Mouse (Mus musculus) MEL (cell line): ENCODE data around the gene Wdr31. TPM values are rescaled to one million over a fixed set of nuclear protein-coding genes. Genes with fewer than 3 reads are reported as not detected.

Experiments used
- DNase-seq: peaks from one replicate; pipeline ENCODE4 v3.0.0; 2011; ENCODE audit warnings: low read depth, low spot score
- H3K27ac ChIP-seq: 2 replicates; pipeline ENCODE4 v1.5.1; 2012; ENCODE audit warnings: low read depth, mild to moderate bottlenecking, control low read depth, low read length, moderate library complexity; ENCODE audit not compliant: control insufficient read depth
- H3K27me3 ChIP-seq, 2 experiments: fragments of 150-350 bp in 1 of 2; sonication (generic) in 1 of 2; 2 replicates each; pipeline ENCODE4 v1.6.1; 2012; ENCODE audit warnings: low read length in 2 of 2, mild to moderate bottlenecking in 2 of 2, improper control_type of control experiment in 1 of 2, moderate library complexity in 1 of 2; ENCODE audit not compliant: insufficient read depth in 2 of 2, control insufficient read depth in 1 of 2
- H3K36me3 ChIP-seq, 2 experiments: 2 replicates each; pipeline ENCODE4 v1.6.1; 2012 to 2014; ENCODE audit warnings: low read length in 2 of 2, improper control_type of control experiment in 1 of 2, inconsistent platforms in 1 of 2, mild to moderate bottlenecking in 1 of 2; ENCODE audit not compliant: insufficient read depth in 2 of 2, control insufficient read depth in 1 of 2
- H3K4me1 ChIP-seq, 2 experiments: fragments of 150-350 bp in 1 of 2; sonication (generic) in 1 of 2; 2 replicates each; pipeline ENCODE4 v1.6.1; 2012; ENCODE audit warnings: low read length in 2 of 2, improper control_type of control experiment in 1 of 2, mild to moderate bottlenecking in 1 of 2; ENCODE audit not compliant: insufficient read depth in 2 of 2, control insufficient read depth in 1 of 2
- H3K4me3 ChIP-seq, 2 experiments: fragments of 150-350 bp in 1 of 2; sonication (generic) in 1 of 2; 2 replicates each; pipeline ENCODE4 v1.5.1; 2012; ENCODE audit warnings: low read depth in 2 of 2, low read length in 2 of 2, mild to moderate bottlenecking in 2 of 2, moderate library complexity in 2 of 2, control low read depth in 1 of 2, improper control_type of control experiment in 1 of 2; ENCODE audit not compliant: control insufficient read depth in 1 of 2, insufficient read depth in 1 of 2
- H3K79me2 ChIP-seq: 2 replicates; pipeline ENCODE4 v1.6.1; 2012; ENCODE audit warnings: mild to moderate bottlenecking, low read length, moderate library complexity; ENCODE audit not compliant: control insufficient read depth, poor library complexity, insufficient read depth
- H3K9ac ChIP-seq: 2 replicates; pipeline ENCODE4 v1.6.1; 2012; ENCODE audit warnings: low read depth, mild to moderate bottlenecking, control low read depth, low read length, moderate library complexity; ENCODE audit not compliant: control insufficient read depth, poor library complexity, severe bottlenecking
- H3K9me3 ChIP-seq: fragments of 150-350 bp; sonication (generic); replicated peaks from 2 replicates; pipeline ENCODE4 v1.6.1; 2012; ENCODE audit warnings: mild to moderate bottlenecking, low read length, improper control_type of control experiment, moderate library complexity; ENCODE audit not compliant: insufficient read depth
- CTCF ChIP-seq, 3 experiments: IDR thresholded peaks in 2 of 3; conservative IDR thresholded peaks in 1 of 3; 2 replicates each; pipeline ENCODE4 v1.5.1; 2011 to 2012; ENCODE audit warnings: low read length in 3 of 3, low read depth in 2 of 3, mild to moderate bottlenecking in 2 of 3, improper control_type of control experiment in 1 of 3, inconsistent platforms in 1 of 3, mixed read lengths in 1 of 3, moderate library complexity in 1 of 3; ENCODE audit not compliant: control insufficient read depth in 1 of 3, insufficient read depth in 1 of 3, poor library complexity in 1 of 3, severe bottlenecking in 1 of 3
- E2F4 ChIP-seq: IDR thresholded peaks from 2 replicates; pipeline ENCODE4 v1.6.1; 2011; ENCODE audit warnings: low read depth, low read length, improper control_type of control experiment, borderline replicate concordance
- ELF1 ChIP-seq: IDR thresholded peaks from 2 replicates; pipeline ENCODE4 v1.6.1; 2014; ENCODE audit warnings: low read depth, mild to moderate bottlenecking, inconsistent platforms, low read length, improper control_type of control experiment, moderate library complexity
- ETS1 ChIP-seq: IDR thresholded peaks from 2 replicates; pipeline ENCODE4 v1.6.1; 2012; ENCODE audit warnings: low read depth, mild to moderate bottlenecking, inconsistent platforms, low read length, improper control_type of control experiment, moderate library complexity
- JUND ChIP-seq: IDR thresholded peaks from 2 replicates; pipeline ENCODE4 v1.6.1; 2011; ENCODE audit warnings: low read depth, mild to moderate bottlenecking, improper control_type of control experiment, low read length
- KAT2A ChIP-seq: conservative IDR thresholded peaks from 2 replicates; pipeline ENCODE4 v1.6.1; 2012; ENCODE audit warnings: low read depth, low read length, improper control_type of control experiment, inconsistent platforms
- MAFK ChIP-seq: IDR thresholded peaks from 2 replicates; pipeline ENCODE4 v1.6.1; 2011; ENCODE audit warnings: low read depth, mild to moderate bottlenecking, low read length, improper control_type of control experiment, borderline replicate concordance
- MYB ChIP-seq: IDR thresholded peaks from 2 replicates; pipeline ENCODE4 v1.6.1; 2011; ENCODE audit warnings: mild to moderate bottlenecking, low read depth, low read length, improper control_type of control experiment
- NELFE ChIP-seq: IDR thresholded peaks from 2 replicates; pipeline ENCODE4 v1.6.1; 2011; ENCODE audit warnings: low read depth, low read length, improper control_type of control experiment
- NRF1 ChIP-seq: IDR thresholded peaks from 2 replicates; pipeline ENCODE4 v1.6.1; 2014; ENCODE audit warnings: low read depth, mild to moderate bottlenecking, inconsistent platforms, low read length, improper control_type of control experiment, moderate library complexity; ENCODE audit not compliant: poor library complexity, insufficient read depth, severe bottlenecking
- POLR2A ChIP-seq, 2 experiments: IDR thresholded peaks; 2 replicates each; pipeline ENCODE4 v1.6.1; 2011 to 2012; ENCODE audit warnings: low read length in 2 of 2, mild to moderate bottlenecking in 2 of 2, control low read depth in 1 of 2, improper control_type of control experiment in 1 of 2, low read depth in 1 of 2, moderate library complexity in 1 of 2; ENCODE audit not compliant: control insufficient read depth in 1 of 2, insufficient read depth in 1 of 2, poor library complexity in 1 of 2
- POLR2AphosphoS5 ChIP-seq: IDR thresholded peaks from 2 replicates; pipeline ENCODE4 v1.6.1; 2012; ENCODE audit warnings: low read depth, borderline replicate concordance, mild to moderate bottlenecking, inconsistent platforms, low read length, moderate library complexity, mixed read lengths
- RAD21 ChIP-seq: IDR thresholded peaks from 2 replicates; pipeline ENCODE4 v1.6.1; 2011; ENCODE audit warnings: mild to moderate bottlenecking, low read depth, low read length, improper control_type of control experiment
- SIN3A ChIP-seq: IDR thresholded peaks from 2 replicates; pipeline ENCODE4 v1.6.1; 2012; ENCODE audit warnings: low read length, improper control_type of control experiment, inconsistent platforms
- SMC3 ChIP-seq: IDR thresholded peaks from 2 replicates; pipeline ENCODE4 v1.6.1; 2011; ENCODE audit warnings: low read depth, low read length, improper control_type of control experiment
- ZC3H11A ChIP-seq: IDR thresholded peaks from 2 replicates; pipeline ENCODE4 v1.6.1; 2012; ENCODE audit warnings: low read depth, mild to moderate bottlenecking, inconsistent platforms, low read length, improper control_type of control experiment
- ZNF384 ChIP-seq: IDR thresholded peaks from 2 replicates; pipeline ENCODE4 v1.6.1; 2012; ENCODE audit warnings: low read depth, mild to moderate bottlenecking, inconsistent platforms, low read length, improper control_type of control experiment
- polyA plus RNA-seq, 2 experiments: library from polyadenylated mRNA; stranded (reverse) in 1 of 2; unstranded in 1 of 2; fragments of >175 nt in 1 of 2; fragments of >200 nt in 1 of 2; gene quantifications; 2 replicates each; pipeline versions ENCODE4 v1.2.1 to v1.2.4; 2012; ENCODE audit warnings: low replicate concordance in 2 of 2, low read depth in 1 of 2; ENCODE audit not compliant: insufficient read length in 2 of 2, insufficient read depth in 1 of 2, missing spikeins in 1 of 2
- total RNA-seq: library from RNA; depleted of rRNA; stranded (reverse); fragments of 300-350 nt; gene quantifications from 2 replicates; pipeline ENCODE4 v1.2.3, GENCODE M21; 2012

Wdr31 gene
- total and polyA plus RNA-seq, 3 experiments = 0.91 to 1.9 TPM; not detected in 1

DNA sequence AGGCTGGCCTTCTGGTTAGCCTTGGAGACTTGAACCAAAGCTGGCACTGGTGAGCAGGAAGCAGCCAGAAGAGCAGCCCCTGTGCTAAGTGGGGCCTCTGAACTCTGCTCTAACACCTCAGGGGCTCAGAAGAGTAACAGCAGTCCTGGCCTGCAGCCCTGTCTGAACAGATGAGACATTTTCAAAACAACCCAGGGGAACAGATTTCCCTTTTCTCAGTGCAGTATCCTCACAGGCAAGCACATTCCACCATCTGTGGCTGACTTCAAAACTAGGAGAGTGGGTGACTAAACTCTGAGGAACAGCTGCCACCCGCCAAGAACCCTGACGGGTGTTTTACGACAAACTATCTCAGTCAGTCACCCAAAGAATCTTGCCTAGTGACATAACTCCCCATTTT lies 11.6 kb downstream of the Wdr31 start:
- Histone ChIP-seq H3K9me3 (no peaks in the 10 kb centered on the region), H3K9ac (no peak overlapping the region)
- TF ChIP-seq MYB (no peak), ELF1 (no peak), SIN3A (no peak), JUND (no peak), POLR2AphosphoS5 (no peak), NRF1 (no peak), SMC3 (no peak), MAFK (no peak), CTCF (IDR thresholded peaks at IDR 0.05 in 2 of 3, conservative IDR thresholded peaks at IDR 0.05 in 1 of 3; ENCODE audit: control insufficient read depth in 1 of 3, insufficient read depth in 1 of 3, low read depth in 2 of 3, low read length in 3 of 3, poor library complexity in 1 of 3, severe bottlenecking in 1 of 3) (no peak)
- TF ChIP-seq, all 39 proteins: peak for 0
- no peak overlapping the region for H3K4me3 ChIP-seq
- no peak for DNase-seq
- no peaks in the 10 kb centered on the region for H3K27me3 ChIP-seq
- H3K27ac ChIP-seq = no peak overlapping the region
- H3K4me1 ChIP-seq = no peaks in the 10 kb centered on the region
- H3K79me2 ChIP-seq = no peaks in the 10 kb centered on the region
- no peaks in the 10 kb centered on the region for H3K36me3 ChIP-seq

DNA sequence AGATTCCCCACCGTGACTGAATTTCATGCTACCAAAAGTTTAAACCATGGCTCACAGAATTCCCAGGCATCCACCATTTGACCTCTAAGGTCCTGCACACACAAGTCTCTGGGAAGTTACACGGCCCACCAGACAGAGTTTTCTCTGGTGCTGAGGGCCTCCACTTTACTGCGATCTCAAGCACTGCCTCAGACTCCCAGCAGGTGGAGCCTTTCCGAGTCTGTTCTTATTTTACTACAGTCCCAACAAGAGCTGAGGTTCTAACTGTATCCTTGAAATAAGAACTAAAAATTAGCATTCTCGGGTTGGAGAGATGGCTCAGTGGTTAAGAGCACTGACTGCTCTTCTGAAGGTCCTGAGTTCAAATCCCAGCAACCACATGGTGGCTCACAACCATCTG lies 15.7 kb downstream of the Wdr31 start:
- no peak overlapping the region for H3K27ac ChIP-seq
- no peaks in the 10 kb centered on the region for H3K4me1 ChIP-seq
- no peak for TF ChIP-seq ZNF384
- no peak for TF ChIP-seq E2F4
- TF ChIP-seq JUND = no peak
- TF ChIP-seq ZC3H11A = peak; percentile 58
- TF ChIP-seq RAD21 = peak; percentile 51
- no peak for TF ChIP-seq POLR2A (IDR thresholded peaks at IDR 0.05; ENCODE audit: control insufficient read depth in 1 of 2, insufficient read depth in 1 of 2, low read depth in 1 of 2, low read length in 2 of 2, poor library complexity in 1 of 2)
- TF ChIP-seq ETS1 = no peak
- TF ChIP-seq SMC3 = peak; percentile 90
- TF ChIP-seq CTCF (IDR thresholded peaks at IDR 0.05 in 2 of 3, conservative IDR thresholded peaks at IDR 0.05 in 1 of 3; ENCODE audit: control insufficient read depth in 1 of 3, insufficient read depth in 1 of 3, low read depth in 2 of 3, low read length in 3 of 3, poor library complexity in 1 of 3, severe bottlenecking in 1 of 3) = peak; percentile 52 to 72 (median 67)
- TF ChIP-seq NELFE = no peak
- TF ChIP-seq KAT2A = no peak
- TF ChIP-seq POLR2AphosphoS5 = no peak
- DNase-seq = peak; percentile 65
- H3K9me3 ChIP-seq = no peaks in the 10 kb centered on the region
- H3K9ac ChIP-seq = no peak overlapping the region
- H3K79me2 ChIP-seq = no peaks in the 10 kb centered on the region
- H3K36me3 ChIP-seq = no peaks in the 10 kb centered on the region
- H3K27me3 ChIP-seq = peaks cover 0 to 2% of the 10 kb centered on the region in 2 experiments; a peak in 2 of 4 replicates
- H3K4me3 ChIP-seq = no peak overlapping the region
